In genomic region chr12:51058569-51058968, GRCm38 (mm10) we compare ENCODE assay signal across 7 mouse cellular contexts.
A peak's percentile ranks its signal among the peaks of the same experiment; 100 is the strongest.
DNase-seq lines count a peak whose midpoint lies in the region; ATAC-seq and TF ChIP-seq lines count a peak whose summit lies in the region.

No protein-coding gene starts in this region.

- DNase-seq in lung, postnatal 25 days (ENCODE audit: low spot score), result no peak
- DNase-seq in forebrain, embryonic 11.5 days (ENCODE audit: low spot score), result no peak
- no peak for DNase-seq in limb, embryonic 14.5 days (ENCODE audit: low spot score)
- DNase-seq in thymus, postnatal 25 days, result no peak

- 16% methylated on average over 12 of the region's 12 CpGs for WGBS in lung, embryonic 16.5 days
- 33% methylated on average over 12 of the region's 12 CpGs for WGBS in forebrain, embryonic 11.5 days
- WGBS in hindbrain, embryonic 15.5 days, result 18% methylated on average over 12 of the region's 12 CpGs
- WGBS in limb, embryonic 14.5 days, result 23% methylated on average over 12 of the region's 12 CpGs
- 41% methylated on average over 12 of the region's 12 CpGs for WGBS in small intestine, adult 2 months

- TF ChIP-seq POLR2A in limb, embryonic 14.5 days (IDR thresholded peaks at IDR 0.05; ENCODE audit: borderline replicate concordance, extremely low read depth, insufficient read depth, insufficient read length), result no peak
- no peak for TF ChIP-seq POLR2A in small intestine, adult 2 months (IDR thresholded peaks at IDR 0.05; ENCODE audit: low read depth, low read length)

- no peaks in the 10 kb centered on the region for H3K9me3 ChIP-seq in lung, embryonic 16.5 days (ENCODE audit: control insufficient read depth, low read length)
- no peaks in the 10 kb centered on the region for H3K9me3 ChIP-seq in forebrain, embryonic 11.5 days (ENCODE audit: control insufficient read depth, low read length)
- H3K9me3 ChIP-seq in hindbrain, embryonic 15.5 days, result no peaks in the 10 kb centered on the region
- H3K9me3 ChIP-seq in limb, embryonic 14.5 days (ENCODE audit: control insufficient read depth, low read length), result no peaks in the 10 kb centered on the region

- no peaks in the 10 kb centered on the region for H3K4me1 ChIP-seq in lung, embryonic 16.5 days (replicated peaks; ENCODE audit: control insufficient read depth, insufficient read depth, low read length)
- H3K4me1 ChIP-seq in forebrain, embryonic 11.5 days (replicated peaks; ENCODE audit: control insufficient read depth, insufficient read depth, low read length), result no peaks in the 10 kb centered on the region; the same call in 1 of the 2 replicates
- 0 out of 2 replicates have a peak, but pooled peaks cover 4% of the 10 kb centered on the region for H3K4me1 ChIP-seq in hindbrain, embryonic 15.5 days (replicated peaks)
- H3K4me1 ChIP-seq in limb, embryonic 14.5 days (ENCODE audit: control insufficient read depth, insufficient read depth, low read length), result no peaks in the 10 kb centered on the region
- H3K4me1 ChIP-seq in small intestine, adult 2 months (ENCODE audit: control insufficient read depth, insufficient read depth, insufficient read length, low read length), result no peaks in the 10 kb centered on the region

- ATAC-seq in lung, embryonic 16.5 days (ENCODE audit: low read depth), result peak; percentile 38; the same call in 1 of the 2 replicates
- no peak for ATAC-seq in forebrain, embryonic 11.5 days (replicated peaks; ENCODE audit: low FRiP score)
- ATAC-seq in hindbrain, embryonic 15.5 days (ENCODE audit: low FRiP score, low read depth), result peak; percentile 56; the same call in 1 of the 2 replicates
- no peak for ATAC-seq in limb, embryonic 14.5 days (ENCODE audit: low FRiP score, low read depth)

- no peaks in the 10 kb centered on the region for H3K36me3 ChIP-seq in lung, embryonic 16.5 days (ENCODE audit: control insufficient read depth, insufficient read depth, low read length)
- H3K36me3 ChIP-seq in forebrain, embryonic 11.5 days (ENCODE audit: control insufficient read depth, insufficient read depth, low read length), result no peaks in the 10 kb centered on the region
- no peaks in the 10 kb centered on the region for H3K36me3 ChIP-seq in hindbrain, embryonic 15.5 days
- no peaks in the 10 kb centered on the region for H3K36me3 ChIP-seq in limb, embryonic 14.5 days (ENCODE audit: control insufficient read depth, insufficient read depth, low read length)
- no peaks in the 10 kb centered on the region for H3K36me3 ChIP-seq in small intestine, adult 2 months (ENCODE audit: control insufficient read depth, insufficient read depth, low read length)

- H3K4me2 ChIP-seq in lung, embryonic 16.5 days (ENCODE audit: low read depth, low read length), result peak overlapping the region; percentile 45
- H3K4me2 ChIP-seq in forebrain, embryonic 11.5 days (ENCODE audit: low read depth, low read length, severe bottlenecking), result peak overlapping the region; percentile 9; the same call in 1 of the 2 replicates
- H3K4me2 ChIP-seq in hindbrain, embryonic 15.5 days, result peak overlapping the region; percentile 33
- peak overlapping the region; percentile 33 for H3K4me2 ChIP-seq in limb, embryonic 14.5 days (replicated peaks; ENCODE audit: low read depth, low read length, severe bottlenecking)

- H3K4me3 ChIP-seq in lung, embryonic 16.5 days (ENCODE audit: low read length), result peak overlapping the region; percentile 16
- H3K4me3 ChIP-seq in forebrain, embryonic 11.5 days (ENCODE audit: low read depth, low read length), result no peak overlapping the region
- no peak overlapping the region for H3K4me3 ChIP-seq in hindbrain, embryonic 15.5 days
- no peak overlapping the region for H3K4me3 ChIP-seq in limb, embryonic 14.5 days (replicated peaks; ENCODE audit: low read length)
- 0 out of 2 replicates have a peak overlapping the region, but pooled peaks have one; percentile 3 for H3K4me3 ChIP-seq in small intestine, adult 2 months (ENCODE audit: low read depth, low read length)

- H3K27ac ChIP-seq in lung, embryonic 16.5 days (ENCODE audit: low read length), result no peak overlapping the region
- H3K27ac ChIP-seq in forebrain, embryonic 11.5 days (ENCODE audit: low read depth, low read length), result no peak overlapping the region
- H3K27ac ChIP-seq in hindbrain, embryonic 15.5 days (replicated peaks), result no peak overlapping the region
- H3K27ac ChIP-seq in limb, embryonic 14.5 days (replicated peaks; ENCODE audit: low read depth, low read length), result no peak overlapping the region
- no peak overlapping the region for H3K27ac ChIP-seq in small intestine, adult 2 months (ENCODE audit: insufficient read depth, low read depth, low read length)

- no peak for TF ChIP-seq CTCF in small intestine, adult 2 months (IDR thresholded peaks at IDR 0.05; ENCODE audit: extremely low read depth, insufficient read length, insufficient replicate concordance, low read depth, low read length)

- H3K27me3 ChIP-seq in lung, embryonic 16.5 days (ENCODE audit: control insufficient read depth, insufficient read depth, low read depth, low read length), result no peaks in the 10 kb centered on the region
- no peaks in the 10 kb centered on the region for H3K27me3 ChIP-seq in forebrain, embryonic 11.5 days (ENCODE audit: control insufficient read depth, insufficient read depth, low read length)
- H3K27me3 ChIP-seq in hindbrain, embryonic 15.5 days, result no peaks in the 10 kb centered on the region
- H3K27me3 ChIP-seq in limb, embryonic 14.5 days (ENCODE audit: control insufficient read depth, insufficient read depth, low read length), result no peaks in the 10 kb centered on the region
- H3K27me3 ChIP-seq in small intestine, adult 2 months (ENCODE audit: control insufficient read depth, insufficient read depth, low read length), result no peaks in the 10 kb centered on the region

- H3K9ac ChIP-seq in lung, embryonic 16.5 days (ENCODE audit: low read length), result peak overlapping the region; percentile 33
- H3K9ac ChIP-seq in forebrain, embryonic 11.5 days (ENCODE audit: low read length), result peak overlapping the region; percentile 20; the same call in 1 of the 2 replicates
- no peak overlapping the region for H3K9ac ChIP-seq in hindbrain, embryonic 15.5 days
- peak overlapping the region; percentile 44 for H3K9ac ChIP-seq in limb, embryonic 14.5 days (ENCODE audit: low read depth, low read length, severe bottlenecking)

Comparison
In these comparisons a context has a peak if more than half of its experiments do, and no peak if none do; other contexts are left out.
1. ATAC-seq: peak in lung, embryonic 16.5 days (single experiment) and hindbrain, embryonic 15.5 days (single experiment); none in forebrain, embryonic 11.5 days (single experiment) and limb, embryonic 14.5 days (single experiment).
2. H3K4me3 ChIP-seq: peak in lung, embryonic 16.5 days (single experiment) and small intestine, adult 2 months (single experiment); none in forebrain, embryonic 11.5 days (single experiment), hindbrain, embryonic 15.5 days (single experiment) and limb, embryonic 14.5 days (single experiment).
3. Peak in every context shown above with its lines, with median percentiles within 50 percentile points of each other: H3K4me2 ChIP-seq.